Mouse (Mus musculus) midbrain, embryonic 12.5 days (tissue): ENCODE measurements at regions not wholly inside any gene's neighbourhood (a gene's known extent, or its start where the extent isn't known, plus 50 kb on each side); places are given as distances from the start of the nearest gene placed in this dataset.

Source experiments
- ATAC-seq: fragments of 200-750 bp; cut with Nextera tagmentation; 2 replicates; pipeline ENCODE4 v1.8.0; 2017; ENCODE audit warnings: low read depth, moderate TSS enrichment, moderate library complexity; ENCODE audit not compliant: low FRiP score
- H3K27ac ChIP-seq: fragments of 300-500 bp; sonication (generic); replicated peaks from 2 replicates; pipeline ENCODE4 v1.5.1; 2016; ENCODE audit warnings: mild to moderate bottlenecking
- H3K27me3 ChIP-seq: fragments of 300-500 bp; sonication (generic); 2 replicates; pipeline ENCODE4 v1.6.1; 2016; ENCODE audit warnings: mild to moderate bottlenecking
- H3K36me3 ChIP-seq: fragments of 300-500 bp; sonication (generic); 2 replicates; pipeline ENCODE4 v1.6.1; 2016
- H3K4me1 ChIP-seq: fragments of 300-500 bp; sonication (generic); 2 replicates; pipeline ENCODE4 v1.6.1; 2016
- H3K4me2 ChIP-seq: fragments of 300-500 bp; sonication (generic); replicated peaks from 2 replicates; pipeline ENCODE4 v1.6.1; 2016; ENCODE audit warnings: mild to moderate bottlenecking, moderate library complexity
- H3K4me3 ChIP-seq: fragments of 300-500 bp; sonication (generic); 2 replicates; pipeline ENCODE4 v1.5.1; 2016; ENCODE audit warnings: mild to moderate bottlenecking
- H3K9ac ChIP-seq: fragments of 300-500 bp; sonication (generic); replicated peaks from 2 replicates; pipeline ENCODE4 v1.6.1; 2016; ENCODE audit warnings: mild to moderate bottlenecking, moderate library complexity
- H3K9me3 ChIP-seq: fragments of 300-500 bp; sonication (generic); 2 replicates; pipeline ENCODE4 v1.6.1; 2016; ENCODE audit warnings: mild to moderate bottlenecking
- WGBS: fragments of 180-500 bp; shearing (Covaris S2); methylation state at CpG from one replicate; pipeline ENCODE4 v1.1.7; 2016; 5-methylcytosine and 5-hydroxymethylcytosine counted together

DNA sequence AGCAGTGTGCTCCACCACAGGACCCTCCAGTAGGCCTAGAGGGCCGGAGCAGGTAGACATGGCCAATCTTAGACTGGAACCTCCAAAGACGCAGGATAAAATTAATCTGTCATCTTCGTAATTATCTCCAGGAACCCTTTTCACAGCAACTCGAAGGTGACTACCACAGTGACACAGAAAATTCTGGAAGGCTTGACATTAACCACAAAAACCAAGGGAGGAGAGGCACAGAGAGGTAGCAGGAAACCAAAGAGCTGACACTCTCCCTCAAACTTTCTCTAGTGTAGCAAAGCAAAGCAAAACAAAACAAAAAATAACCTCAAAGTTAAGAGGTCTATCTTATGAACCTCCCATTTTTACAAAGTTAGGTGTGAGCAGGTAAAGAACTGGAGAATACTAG lies 177.4 kb upstream of the Smim15 start:
- Histone ChIP-seq H3K27ac (no peak overlapping the region), H3K9ac (no peak overlapping the region)
- 88% methylated on average over 4 of the region's 4 CpGs for WGBS

DNA sequence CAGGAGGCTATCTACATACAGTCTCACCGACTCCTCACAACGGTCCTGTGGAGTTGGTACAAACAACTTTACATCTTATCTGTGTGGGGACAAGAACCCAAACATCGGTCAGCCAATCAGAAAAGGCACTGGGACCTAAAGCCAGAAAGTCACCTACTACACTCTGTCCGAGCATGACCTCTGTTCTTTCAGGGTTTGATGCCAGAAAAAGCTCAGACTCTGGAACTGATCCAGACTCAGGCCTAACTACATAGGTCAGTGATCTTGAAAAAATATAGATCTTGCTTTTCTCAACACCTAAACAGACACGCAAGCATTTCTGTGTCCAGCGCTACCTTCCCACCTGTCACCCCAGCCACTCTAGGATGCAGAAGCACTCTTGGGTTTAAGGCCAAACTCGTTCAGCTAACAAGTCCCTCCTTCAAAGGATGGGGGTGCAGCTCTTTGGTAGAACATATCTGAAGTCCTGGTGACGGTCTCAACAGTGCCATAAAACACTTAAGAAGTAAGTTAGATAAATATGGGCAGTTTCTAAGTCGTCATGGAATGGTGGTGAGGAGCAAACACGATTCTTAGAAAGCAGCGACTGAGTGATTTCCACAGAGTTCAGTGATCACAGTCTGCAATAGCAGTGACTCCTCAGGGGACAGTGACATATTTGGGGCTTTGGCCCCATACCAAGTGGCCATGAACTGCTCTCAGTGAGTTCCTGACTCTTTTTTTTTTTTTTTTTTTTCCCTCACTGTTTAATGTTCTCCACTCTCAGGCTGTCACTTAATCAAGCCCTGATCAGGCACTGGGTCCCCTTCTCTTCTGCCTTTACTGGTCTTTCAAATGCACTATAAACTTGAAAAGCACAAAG lies 181.2 kb upstream of the Smim15 start:
- H3K36me3 ChIP-seq = no peaks in the 10 kb centered on the region
- no peak overlapping the region for H3K27ac ChIP-seq
- H3K9ac ChIP-seq = no peak overlapping the region
- H3K4me2 ChIP-seq = no peak overlapping the region
- H3K4me1 ChIP-seq = peaks cover 21% of the 10 kb centered on the region
- no peak for ATAC-seq
- H3K4me3 ChIP-seq = no peak overlapping the region
- no peaks in the 10 kb centered on the region for H3K9me3 ChIP-seq
- no peaks in the 10 kb centered on the region for H3K27me3 ChIP-seq
- WGBS = 88% methylated on average over 11 of the region's 11 CpGs

More for the DNA sequence above, 177.4 kb upstream of the Smim15 start:
- H3K9me3 ChIP-seq = no peaks in the 10 kb centered on the region
- H3K4me1 ChIP-seq = peaks cover 22% of the 10 kb centered on the region
- H3K36me3 ChIP-seq = no peaks in the 10 kb centered on the region
- no peak overlapping the region for H3K4me2 ChIP-seq
- no peak overlapping the region for H3K4me3 ChIP-seq
- no peaks in the 10 kb centered on the region for H3K27me3 ChIP-seq
- ATAC-seq = no peak

DNA sequence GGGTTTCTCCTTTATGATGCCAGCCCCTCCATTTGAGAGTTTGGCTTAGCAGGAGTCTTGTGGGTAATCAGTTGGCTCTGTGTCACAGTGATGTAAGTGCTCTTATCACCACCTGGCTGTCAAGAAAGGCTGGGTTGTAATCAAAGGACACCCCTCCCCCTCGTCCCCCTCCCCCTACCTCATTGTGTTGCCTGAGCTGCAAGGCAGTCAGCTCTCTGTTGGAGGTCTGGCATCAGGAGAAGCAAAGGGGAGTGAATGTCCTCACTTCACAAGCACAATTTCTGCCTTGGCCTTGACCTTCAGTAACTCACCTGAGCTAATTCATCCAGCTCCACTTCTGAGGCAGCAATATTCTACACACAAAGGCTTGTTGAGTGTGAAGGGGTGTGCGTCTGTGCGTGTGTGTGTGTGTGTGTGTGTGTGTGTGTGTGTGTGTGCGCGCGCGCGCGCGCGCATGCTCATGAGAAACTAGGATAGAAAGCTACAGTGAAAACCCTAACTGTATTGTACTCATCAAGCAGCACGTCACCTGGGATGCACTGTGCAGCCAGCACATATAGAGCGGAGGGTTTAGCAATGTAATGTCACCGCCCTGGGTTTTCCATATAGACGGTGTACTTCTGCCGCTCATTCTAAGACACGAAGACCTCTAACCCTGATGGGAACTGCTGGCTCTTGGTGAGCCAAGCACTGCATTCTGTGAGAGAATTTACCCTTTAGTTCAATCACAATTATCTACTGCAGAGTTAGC lies 182.7 kb upstream of the Smim15 start:
- no peaks in the 10 kb centered on the region for H3K9me3 ChIP-seq
- no peaks in the 10 kb centered on the region for H3K36me3 ChIP-seq
- H3K4me3 ChIP-seq = no peak overlapping the region
- peak overlapping the region; percentile 39; the same call in 1 of the 2 replicates for H3K27ac ChIP-seq
- no peaks in the 10 kb centered on the region for H3K27me3 ChIP-seq
- H3K4me1 ChIP-seq = peaks cover 23% of the 10 kb centered on the region
- no peak overlapping the region for H3K4me2 ChIP-seq
- ATAC-seq = peak; percentile 41; the same call in 1 of the 2 replicates
- H3K9ac ChIP-seq = no peak overlapping the region
- WGBS = 72% methylated on average over 17 of the region's 17 CpGs

DNA sequence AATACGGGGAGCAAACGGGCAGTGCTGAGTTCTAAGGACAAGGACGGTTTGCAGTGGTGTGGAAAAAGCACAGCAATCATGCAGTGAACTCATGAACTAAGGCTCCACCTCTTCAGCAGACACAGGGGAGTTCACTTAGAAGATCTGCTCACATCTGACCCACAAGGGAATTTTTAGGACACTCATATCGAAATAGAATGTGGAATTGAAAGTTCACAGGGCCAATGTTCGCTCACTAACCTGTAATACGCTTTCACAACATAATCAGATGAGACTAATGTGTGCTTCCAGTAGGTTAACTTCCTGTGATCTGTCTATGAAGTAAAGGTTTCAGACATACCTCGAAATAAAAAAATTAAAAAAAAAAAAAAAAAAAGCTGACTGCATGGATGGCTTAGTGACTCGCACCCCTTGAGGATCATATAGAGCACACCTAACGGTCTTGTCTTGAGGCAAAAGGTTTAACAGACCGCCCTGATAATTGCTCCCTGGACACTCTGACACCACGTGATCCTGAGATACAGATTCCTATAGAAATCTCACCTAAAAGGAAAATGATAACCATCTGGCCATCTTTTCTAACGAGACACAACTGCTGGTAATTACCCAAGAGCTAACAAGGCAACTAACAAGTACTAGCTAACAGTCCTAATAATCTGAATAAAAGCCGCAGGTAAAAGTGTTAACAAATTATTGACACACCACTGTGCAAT lies 187.0 kb upstream of the Smim15 start:
- no peak overlapping the region for H3K4me3 ChIP-seq
- no peaks in the 10 kb centered on the region for H3K36me3 ChIP-seq
- no peaks in the 10 kb centered on the region for H3K9me3 ChIP-seq
- H3K4me1 ChIP-seq = peaks cover 24% of the 10 kb centered on the region
- no peak for ATAC-seq
- no peak overlapping the region for H3K9ac ChIP-seq
- no peaks in the 10 kb centered on the region for H3K27me3 ChIP-seq
- H3K27ac ChIP-seq = no peak overlapping the region
- 80% methylated on average over 13 of the region's 13 CpGs for WGBS
- no peak overlapping the region for H3K4me2 ChIP-seq

DNA sequence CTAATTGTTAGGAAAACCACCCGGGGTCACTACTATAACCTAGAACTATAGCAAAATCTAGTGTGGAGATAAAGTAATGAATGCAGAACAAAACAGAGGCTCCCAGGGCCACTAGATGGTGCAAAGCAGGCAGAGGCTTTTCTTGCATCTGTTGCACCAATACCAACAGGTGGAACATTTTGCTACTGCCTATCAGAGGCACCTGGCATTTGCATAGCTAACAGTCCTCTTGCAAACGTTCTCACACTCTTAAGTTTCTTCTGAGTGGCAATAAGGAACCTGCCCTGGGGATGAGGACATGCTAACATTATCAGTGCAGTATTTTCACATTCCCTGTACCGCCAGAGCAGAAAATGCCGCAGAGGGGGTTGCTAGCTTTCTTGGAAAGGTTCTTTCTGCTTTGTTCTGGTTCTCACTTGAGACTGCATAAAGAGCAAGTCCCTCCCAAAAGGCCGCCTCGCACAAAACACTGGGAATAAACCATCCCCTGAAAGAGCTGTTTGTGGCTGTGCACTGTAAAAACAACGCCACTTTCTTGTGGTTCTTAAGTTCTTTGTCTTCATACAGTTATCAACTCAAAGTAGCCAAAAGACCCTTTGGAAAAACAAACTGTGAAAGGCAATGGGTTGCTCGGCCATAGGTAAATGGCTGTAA lies 193.2 kb upstream of the Smim15 start:
- H3K9me3 ChIP-seq = no peaks in the 10 kb centered on the region
- no peak overlapping the region for H3K4me2 ChIP-seq
- no peak for ATAC-seq
- peaks cover 60% of the 10 kb centered on the region for H3K4me1 ChIP-seq
- H3K9ac ChIP-seq = no peak overlapping the region
- H3K36me3 ChIP-seq = no peaks in the 10 kb centered on the region
- H3K27ac ChIP-seq = no peak overlapping the region
- WGBS = 70% methylated on average over 8 of the region's 8 CpGs
- no peak overlapping the region for H3K4me3 ChIP-seq
- H3K27me3 ChIP-seq = 0 out of 2 replicates have a peak, but pooled peaks cover 3% of the 10 kb centered on the region

DNA sequence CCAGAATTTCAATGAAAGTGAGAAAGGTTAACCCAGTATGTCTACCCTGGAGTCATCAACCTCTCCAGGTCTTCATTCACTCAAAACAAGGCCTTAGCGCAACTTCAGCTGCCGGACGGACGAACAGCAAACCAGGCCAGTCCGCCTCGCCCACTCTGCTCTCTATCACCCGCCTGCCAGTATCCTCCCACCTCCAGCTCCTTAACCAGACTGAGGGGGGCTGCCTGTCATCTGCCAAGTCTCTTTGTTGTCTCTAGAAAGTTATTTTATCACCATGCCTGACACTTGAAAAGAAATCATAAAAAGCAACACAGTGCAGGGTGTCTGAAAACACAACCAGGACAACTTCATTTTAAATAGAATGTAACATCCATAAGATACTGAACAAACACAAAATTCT lies 195.4 kb upstream of the Smim15 start:
- WGBS = 78% methylated on average over 7 of the region's 7 CpGs
- H3K4me1 ChIP-seq = peaks cover 72% of the 10 kb centered on the region
- H3K4me2 ChIP-seq = no peak overlapping the region
- ATAC-seq = no peak
- no peaks in the 10 kb centered on the region for H3K36me3 ChIP-seq
- no peaks in the 10 kb centered on the region for H3K9me3 ChIP-seq
- H3K4me3 ChIP-seq = no peak overlapping the region
- H3K9ac ChIP-seq = no peak overlapping the region
- 0 out of 2 replicates have a peak, but pooled peaks cover 3% of the 10 kb centered on the region for H3K27me3 ChIP-seq
- no peak overlapping the region for H3K27ac ChIP-seq

DNA sequence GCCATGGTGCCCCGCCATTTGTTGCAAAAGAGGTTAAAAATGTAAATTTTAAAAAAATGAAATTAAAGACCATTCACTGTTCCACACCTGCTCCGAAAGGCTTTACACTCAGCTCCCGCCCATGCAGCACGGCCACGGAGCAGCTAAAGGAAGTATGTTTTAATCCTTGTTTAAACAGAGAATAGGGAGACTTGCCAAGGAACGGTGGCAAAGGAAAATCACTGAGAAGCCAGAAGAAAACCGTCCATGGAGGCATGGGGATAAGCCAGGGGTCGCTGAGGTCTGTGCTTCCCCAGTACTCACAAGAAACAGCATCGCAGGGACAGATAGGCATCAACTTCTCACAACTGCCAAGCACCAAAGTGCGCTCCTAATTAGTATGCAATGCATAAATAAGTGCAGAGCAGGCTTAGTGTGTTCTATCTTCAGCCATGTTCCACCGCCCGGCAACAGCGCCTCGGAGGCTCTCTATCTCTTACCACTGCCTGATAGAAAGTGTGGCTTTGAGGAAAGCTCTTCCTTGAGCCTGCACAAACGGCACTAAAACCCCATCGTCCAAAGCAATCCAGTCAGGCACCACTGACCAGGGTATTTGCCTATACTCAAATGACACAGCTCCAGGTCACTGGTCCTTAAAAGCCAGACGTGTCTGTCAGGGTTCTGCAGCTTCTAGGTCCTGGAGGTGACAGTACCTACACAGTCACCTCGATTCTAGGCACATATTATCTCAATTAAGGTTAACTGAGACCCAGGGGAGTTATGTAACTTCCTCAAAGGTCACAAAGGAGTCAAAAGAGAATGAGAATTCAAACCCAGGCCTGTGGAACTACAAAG lies 196.8 kb upstream of the Smim15 start:
- peak; percentile 53; the same call in 1 of the 2 replicates for ATAC-seq
- Histone ChIP-seq H3K9me3 (no peaks in the 10 kb centered on the region), H3K4me1 (peaks cover 79% of the 10 kb centered on the region), H3K9ac (peak overlapping the region; percentile 1; the same call in 1 of the 2 replicates), H3K27ac (peak overlapping the region; percentile 30), H3K27me3 (0 out of 2 replicates have a peak, but pooled peaks cover 3% of the 10 kb centered on the region), H3K4me3 (0 out of 2 replicates have a peak overlapping the region, but pooled peaks have one; percentile 5), H3K4me2 (peak overlapping the region; percentile 29), H3K36me3 (no peaks in the 10 kb centered on the region)
- WGBS = 27% methylated on average over 18 of the region's 18 CpGs

DNA sequence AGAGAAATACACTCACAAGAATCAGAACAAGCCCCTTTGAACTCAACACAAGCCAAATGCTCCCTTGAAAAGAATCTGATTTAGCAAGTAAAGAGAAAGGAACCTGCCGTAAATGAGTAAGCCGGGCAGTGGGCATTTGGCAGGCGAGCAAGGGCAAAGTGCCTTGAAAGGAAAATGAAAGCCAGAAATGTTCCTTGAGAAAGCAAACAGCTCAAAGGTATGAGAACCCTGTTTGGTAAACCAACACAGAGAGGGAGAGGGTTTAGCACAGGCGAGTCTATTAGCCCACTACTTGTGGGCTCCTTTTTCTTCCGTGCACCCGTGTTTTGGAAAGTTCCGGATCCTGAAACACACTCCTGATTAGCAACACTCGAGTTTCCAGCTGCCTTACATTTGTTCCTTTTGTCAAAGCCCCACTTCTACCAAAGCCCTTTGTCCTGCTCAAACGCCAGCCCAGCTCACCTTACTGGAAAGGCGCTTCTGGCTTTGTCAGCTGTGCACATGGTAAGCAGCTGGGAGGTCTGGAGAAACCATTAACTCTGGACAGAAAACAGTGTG lies 197.5 kb upstream of the Smim15 start:
- Histone ChIP-seq H3K4me1 (peaks cover 74% of the 10 kb centered on the region), H3K27ac (peak overlapping the region; percentile 30), H3K9ac (no peak overlapping the region), H3K27me3 (0 out of 2 replicates have a peak, but pooled peaks cover 3% of the 10 kb centered on the region), H3K4me3 (0 out of 2 replicates have a peak overlapping the region, but pooled peaks have one; percentile 5), H3K4me2 (peak overlapping the region; percentile 29), H3K9me3 (no peaks in the 10 kb centered on the region), H3K36me3 (no peaks in the 10 kb centered on the region)
- peak; percentile 60; the same call in 1 of the 2 replicates for ATAC-seq
- 20% methylated on average over 10 of the region's 10 CpGs for WGBS

DNA sequence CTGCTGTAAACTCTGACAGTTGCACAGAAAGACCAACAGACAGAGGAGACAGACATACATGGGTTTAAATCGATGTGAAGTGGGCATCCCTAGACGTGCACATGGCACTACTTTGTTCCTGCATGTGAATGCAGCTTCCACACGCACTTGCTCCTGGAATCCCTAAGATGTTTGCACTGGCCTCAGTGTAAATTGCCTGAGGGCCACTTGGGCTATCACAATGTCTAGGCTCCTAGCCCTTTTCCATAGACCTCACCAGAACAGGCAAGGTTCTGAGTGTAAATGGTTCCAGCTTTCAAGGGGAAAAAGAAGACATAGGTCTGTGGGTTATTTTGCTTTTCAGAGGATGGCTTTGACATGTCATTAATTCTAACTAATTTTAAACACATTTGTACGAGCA lies 198.4 kb upstream of the Smim15 start:
- no peak overlapping the region for H3K4me2 ChIP-seq
- WGBS = 61% methylated on average over 4 of the region's 4 CpGs
- ATAC-seq = no peak

DNA sequence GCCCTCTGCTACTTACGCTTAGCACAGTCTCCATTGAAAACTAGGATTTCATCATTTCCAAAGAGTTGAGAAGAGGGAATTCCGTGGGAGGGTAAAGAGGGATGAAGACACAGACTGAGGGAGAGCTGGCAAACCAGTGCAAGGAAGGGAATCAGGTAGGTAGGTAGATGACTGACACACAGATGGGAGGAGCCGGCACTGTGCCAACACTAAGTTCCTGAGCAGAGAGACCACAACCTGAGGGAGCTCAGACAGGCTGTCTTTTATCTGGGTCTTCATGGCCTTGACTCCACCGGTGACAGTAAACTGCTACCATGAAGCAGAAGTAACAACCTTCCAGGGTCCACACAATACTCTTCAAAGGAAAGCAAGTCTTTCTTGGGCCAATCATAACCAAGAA lies 200.2 kb upstream of the Smim15 start:
- no peaks in the 10 kb centered on the region for H3K36me3 ChIP-seq
- no peak overlapping the region for H3K4me2 ChIP-seq
- H3K9me3 ChIP-seq = no peaks in the 10 kb centered on the region
- peaks cover 52% of the 10 kb centered on the region for H3K4me1 ChIP-seq
- no peak overlapping the region for H3K27ac ChIP-seq
- no peak for ATAC-seq
- H3K4me3 ChIP-seq = no peak overlapping the region
- H3K27me3 ChIP-seq = no peaks in the 10 kb centered on the region
- no peak overlapping the region for H3K9ac ChIP-seq
- WGBS = 94% methylated on average over 4 of the region's 4 CpGs

More for the DNA sequence above, 198.4 kb upstream of the Smim15 start:
- Histone ChIP-seq H3K27me3 (0 out of 2 replicates have a peak, but pooled peaks cover 3% of the 10 kb centered on the region), H3K4me3 (no peak overlapping the region), H3K9me3 (no peaks in the 10 kb centered on the region), H3K36me3 (no peaks in the 10 kb centered on the region), H3K4me1 (peaks cover 65% of the 10 kb centered on the region), H3K27ac (no peak overlapping the region), H3K9ac (no peak overlapping the region)
